Mouse (Mus musculus): ENCODE results near the gene Ube2l3. TPM values are rescaled to one million over a fixed set of nuclear protein-coding genes. Genes with fewer than 3 reads are reported as not detected.

Gene Ube2l3
- polyA plus RNA-seq (2014; fragmentation: Nextera tagmentation; extraction: Ambion mirVana), result 349 and 371 TPM in 2 replicates

GRCm38 (mm10) chr16:17202549-17202948, at the start of gene Ube2l3:
Gene Ube2l3, minus strand, starts transcription at chr16:17202649.
- H3K9ac ChIP-seq, result peak within 1 kb of the TSS; percentile 100; the same call in 1 of the 2 replicates
- peaks cover 6% of the 10 kb centered on the region; the same call in 1 of the 2 replicates for H3K36me3 ChIP-seq (ENCODE audit: insufficient read depth)
- TF ChIP-seq CTCF (IDR thresholded peaks at IDR 0.05; ENCODE audit: low read depth), result no peak
- peak within 1 kb of the TSS; percentile 92 for H3K4me2 ChIP-seq
- H3K27ac ChIP-seq (ENCODE audit: low read depth), result no peak within 1 kb of the TSS
- WGBS, result 82% methylated on average over 1 of the region's 1 CpGs
- H3K27me3 ChIP-seq (ENCODE audit: insufficient read depth, low read length), result peaks cover 7% of the 10 kb centered on the region; the same call in 1 of the 2 replicates
- no peaks in the 10 kb centered on the region for H3K9me3 ChIP-seq (ENCODE audit: low read depth, low read length)
- peaks cover 4% of the 10 kb centered on the region; the same call in 1 of the 2 replicates for H3K4me1 ChIP-seq (ENCODE audit: insufficient read depth)
- ATAC-seq (ENCODE audit: insufficient read depth), result no peak
- DNase-seq, result no peak
- H3K4me3 ChIP-seq (ENCODE audit: low read depth, low read length), result peak within 1 kb of the TSS; percentile 100

GRCm38 (mm10) chr16:17251539-17251938, 49.1 kb upstream of the Ube2l3 start:
- peak overlapping the region; percentile 86 for H3K27ac ChIP-seq (ENCODE audit: low read depth)
- ATAC-seq (ENCODE audit: insufficient read depth) (peak; percentile 20; the same call in 1 of the 2 replicates), DNase-seq (peak; percentile 90)
- no peaks in the 10 kb centered on the region for H3K36me3 ChIP-seq (ENCODE audit: insufficient read depth)
- 32% methylated on average over 3 of the region's 3 CpGs for WGBS
- TF ChIP-seq CTCF (IDR thresholded peaks at IDR 0.05; ENCODE audit: low read depth), result no peak
- no peak overlapping the region for H3K4me3 ChIP-seq (ENCODE audit: low read depth, low read length)
- no peak overlapping the region for H3K9ac ChIP-seq
- no peaks in the 10 kb centered on the region for H3K9me3 ChIP-seq (ENCODE audit: low read depth, low read length)
- peak overlapping the region; percentile 25; the same call in 1 of the 2 replicates for H3K4me2 ChIP-seq
- H3K27me3 ChIP-seq (ENCODE audit: insufficient read depth, low read length), result no peaks in the 10 kb centered on the region
- peaks cover 21% of the 10 kb centered on the region for H3K4me1 ChIP-seq (ENCODE audit: insufficient read depth)

GRCm38 (mm10) chr16:17249135-17249534, 46.7 kb upstream of the Ube2l3 start:
- Histone ChIP-seq H3K4me3 (ENCODE audit: low read depth, low read length) (no peak overlapping the region), H3K9me3 (ENCODE audit: low read depth, low read length) (no peaks in the 10 kb centered on the region), H3K4me2 (no peak overlapping the region), H3K36me3 (ENCODE audit: insufficient read depth) (no peaks in the 10 kb centered on the region), H3K4me1 (ENCODE audit: insufficient read depth) (peaks cover 18% of the 10 kb centered on the region), H3K27ac (ENCODE audit: low read depth) (no peak overlapping the region), H3K9ac (no peak overlapping the region), H3K27me3 (ENCODE audit: insufficient read depth, low read length) (no peaks in the 10 kb centered on the region)
- no peak for TF ChIP-seq CTCF (IDR thresholded peaks at IDR 0.05; ENCODE audit: low read depth)
- DNase-seq, result no peak
- 42% methylated on average over 6 of the region's 6 CpGs for WGBS
- no peak for ATAC-seq (ENCODE audit: insufficient read depth)

GRCm38 (mm10) chr16:17247727-17248126, 45.3 kb upstream of the Ube2l3 start:
- Histone ChIP-seq H3K36me3 (ENCODE audit: insufficient read depth) (no peaks in the 10 kb centered on the region), H3K4me2 (no peak overlapping the region), H3K9me3 (ENCODE audit: low read depth, low read length) (no peaks in the 10 kb centered on the region), H3K4me3 (ENCODE audit: low read depth, low read length) (no peak overlapping the region), H3K4me1 (ENCODE audit: insufficient read depth) (peaks cover 9% of the 10 kb centered on the region), H3K27ac (ENCODE audit: low read depth) (peak overlapping the region; percentile 77), H3K9ac (no peak overlapping the region), H3K27me3 (ENCODE audit: insufficient read depth, low read length) (no peaks in the 10 kb centered on the region)
- ATAC-seq (ENCODE audit: insufficient read depth) (peak; percentile 56), DNase-seq (peak; percentile 78)
- WGBS, result 51% methylated on average over 4 of the region's 4 CpGs
- no peak for TF ChIP-seq CTCF (IDR thresholded peaks at IDR 0.05; ENCODE audit: low read depth)

- DNase-seq, result no peak
- 67% methylated on average over 1 of the region's 1 CpGs for WGBS
Observed at GRCm38 (mm10) chr16:17244996-17245395, 42.5 kb upstream of the Ube2l3 start.

GRCm38 (mm10) chr16:17243731-17244130, 41.3 kb upstream of the Ube2l3 start:
- no peaks in the 10 kb centered on the region for H3K9me3 ChIP-seq (ENCODE audit: low read depth, low read length)
- no peaks in the 10 kb centered on the region for H3K36me3 ChIP-seq (ENCODE audit: insufficient read depth)
- DNase-seq (no peak), ATAC-seq (ENCODE audit: insufficient read depth) (peak; percentile 33; the same call in 1 of the 2 replicates)
- H3K27me3 ChIP-seq (ENCODE audit: insufficient read depth, low read length), result no peaks in the 10 kb centered on the region
- peak overlapping the region; percentile 70; the same call in 1 of the 2 replicates for H3K27ac ChIP-seq (ENCODE audit: low read depth)
- H3K4me1 ChIP-seq (ENCODE audit: insufficient read depth), result peaks cover 7% of the 10 kb centered on the region
- H3K4me2 ChIP-seq, result no peak overlapping the region
- no peak overlapping the region for H3K4me3 ChIP-seq (ENCODE audit: low read depth, low read length)
- WGBS, result 19% methylated on average over 1 of the region's 1 CpGs
- H3K9ac ChIP-seq, result no peak overlapping the region
- TF ChIP-seq CTCF (IDR thresholded peaks at IDR 0.05; ENCODE audit: low read depth), result no peak

More at GRCm38 (mm10) chr16:17244996-17245395, 42.5 kb upstream of the Ube2l3 start:
- Histone ChIP-seq H3K27ac (ENCODE audit: low read depth) (no peak overlapping the region), H3K4me2 (no peak overlapping the region), H3K9ac (no peak overlapping the region), H3K27me3 (ENCODE audit: insufficient read depth, low read length) (no peaks in the 10 kb centered on the region), H3K9me3 (ENCODE audit: low read depth, low read length) (no peaks in the 10 kb centered on the region), H3K36me3 (ENCODE audit: insufficient read depth) (no peaks in the 10 kb centered on the region), H3K4me1 (ENCODE audit: insufficient read depth) (peaks cover 7% of the 10 kb centered on the region), H3K4me3 (ENCODE audit: low read depth, low read length) (no peak overlapping the region)
- ATAC-seq (ENCODE audit: insufficient read depth), result no peak
- no peak for TF ChIP-seq CTCF (IDR thresholded peaks at IDR 0.05; ENCODE audit: low read depth)

- no peaks in the 10 kb centered on the region for H3K27me3 ChIP-seq (ENCODE audit: insufficient read depth, low read length)
- 55% methylated on average over 2 of the region's 2 CpGs for WGBS
- no peak for TF ChIP-seq CTCF (IDR thresholded peaks at IDR 0.05; ENCODE audit: low read depth)
- H3K4me3 ChIP-seq (ENCODE audit: low read depth, low read length), result no peak overlapping the region
- ATAC-seq (ENCODE audit: insufficient read depth), result no peak
- DNase-seq, result no peak
- no peak overlapping the region for H3K4me2 ChIP-seq
- peaks cover 18% of the 10 kb centered on the region for H3K4me1 ChIP-seq (ENCODE audit: insufficient read depth)
- no peak overlapping the region for H3K27ac ChIP-seq (ENCODE audit: low read depth)
- no peak overlapping the region for H3K9ac ChIP-seq
- H3K36me3 ChIP-seq (ENCODE audit: insufficient read depth), result no peaks in the 10 kb centered on the region
- no peaks in the 10 kb centered on the region for H3K9me3 ChIP-seq (ENCODE audit: low read depth, low read length)
Observed at GRCm38 (mm10) chr16:17239409-17239808, 37.0 kb upstream of the Ube2l3 start.
